Mouse (Mus musculus) heart, postnatal 0 days (tissue): Measurements from ENCODE around the gene Syngr3. TPM values are rescaled to one million over a fixed set of nuclear protein-coding genes. Genes with fewer than 3 reads are reported as not detected.

ENCODE experiments used
- ATAC-seq: fragments of 200-750 bp; cut with Nextera tagmentation; 2 replicates; pipeline ENCODE4 v1.8.0; 2017; ENCODE audit warnings: low read depth, moderate number of reproducible peaks, moderate library complexity; ENCODE audit not compliant: insufficient read depth
- DNase-seq: peaks from one replicate; pipeline ENCODE4 v3.0.0-alpha.2; 2016; ENCODE audit warnings: low spot score
- H3K27ac ChIP-seq: fragments of 300-500 bp; sonication (generic); 2 replicates; pipeline ENCODE4 v1.5.1; 2014; ENCODE audit warnings: low read depth, mild to moderate bottlenecking
- H3K27me3 ChIP-seq: fragments of 300-500 bp; sonication (generic); 2 replicates; pipeline ENCODE4 v1.6.1; 2014; ENCODE audit warnings: low read length, mixed read lengths; ENCODE audit not compliant: control insufficient read depth, insufficient read depth
- H3K36me3 ChIP-seq: fragments of 300-500 bp; sonication (generic); replicated peaks from 2 replicates; pipeline ENCODE4 v1.6.1; 2014; ENCODE audit warnings: low read length, mixed read lengths; ENCODE audit not compliant: control insufficient read depth, insufficient read depth
- H3K4me1 ChIP-seq: fragments of 300-500 bp; sonication (generic); 2 replicates; pipeline ENCODE4 v1.6.1; 2014; ENCODE audit warnings: antibody characterized with exemption; ENCODE audit not compliant: control insufficient read depth, insufficient read depth
- H3K4me2 ChIP-seq: fragments of 300-500 bp; sonication (generic); 2 replicates; pipeline ENCODE4 v1.6.1; 2014; ENCODE audit warnings: low read depth, mild to moderate bottlenecking, low read length, moderate library complexity
- H3K4me3 ChIP-seq: fragments of 300-500 bp; sonication (generic); 2 replicates; pipeline ENCODE4 v1.5.1; 2014; ENCODE audit warnings: low read depth, low read length
- H3K9ac ChIP-seq: fragments of 300-500 bp; sonication (generic); replicated peaks from 2 replicates; pipeline ENCODE4 v1.6.1; 2014; ENCODE audit warnings: low read depth, low read length, mixed read lengths
- H3K9me3 ChIP-seq: fragments of 300-500 bp; sonication (generic); replicated peaks from 2 replicates; pipeline ENCODE4 v1.6.1; 2016; ENCODE audit warnings: low read length; ENCODE audit not compliant: control insufficient read depth
- CTCF ChIP-seq: IDR thresholded peaks from 2 replicates; pipeline ENCODE4 v1.5.1; 2016; ENCODE audit warnings: antibody characterized with exemption, control low read depth, low read depth
- EP300 ChIP-seq: IDR thresholded peaks from 2 replicates; pipeline ENCODE4 v1.6.1; 2016; ENCODE audit warnings: antibody characterized with exemption, low read depth
- WGBS: fragments of 180-500 bp; shearing (Covaris S2); extraction: QIAGEN DNeasy Blood & Tissue Kit; methylation state at CpG from one replicate; pipeline ENCODE4 v1.1.7; 2014; 5-methylcytosine and 5-hydroxymethylcytosine counted together
- polyA plus RNA-seq: library from polyadenylated mRNA; unstranded; fragments of >200 nt; fragmentation: Nextera tagmentation; extraction: Ambion mirVana; gene quantifications from 2 replicates; pipeline ENCODE4 v1.2.1, GENCODE M21; 2015
- total RNA-seq: library from RNA; depleted of rRNA; stranded (reverse); fragments of >200 nt; gene quantifications from 2 replicates; pipeline ENCODE4 v1.2.3, GENCODE M21; 2014; ENCODE audit warnings: low replicate concordance

Syngr3 gene
- total and polyA plus RNA-seq, 2 experiments from 2014 or later = 0.16 TPM; not detected in 1

- Histone ChIP-seq H3K27ac (no peak overlapping the region), H3K4me1 (peaks cover 13% of the 10 kb centered on the region), H3K9me3 (no peaks in the 10 kb centered on the region), H3K4me2 (no peak overlapping the region), H3K4me3 (no peak overlapping the region), H3K36me3 (peaks cover 28% of the 10 kb centered on the region), H3K9ac (no peak overlapping the region), H3K27me3 (no peaks in the 10 kb centered on the region)
- 89% methylated on average over 15 of the region's 15 CpGs for WGBS
- ATAC-seq (no peak), DNase-seq (no peak)
- TF ChIP-seq EP300 (no peak), CTCF (no peak)
Observed at GRCm38 (mm10) chr17:24640581-24640980, 49.2 kb downstream of the Syngr3 start.

GRCm38 (mm10) chr17:24640119-24640518, 49.6 kb downstream of the Syngr3 start:
- TF ChIP-seq CTCF = no peak
- no peak for TF ChIP-seq EP300
- no peak overlapping the region; the same call in 1 of the 2 replicates for H3K9ac ChIP-seq
- 85% methylated on average over 7 of the region's 7 CpGs for WGBS

GRCm38 (mm10) chr17:24639571-24639988, 50.2 kb downstream of the Syngr3 start:
- Histone ChIP-seq H3K27ac (peak overlapping the region; percentile 71), H3K36me3 (peaks cover 28% of the 10 kb centered on the region), H3K4me3 (no peak overlapping the region), H3K9me3 (no peaks in the 10 kb centered on the region), H3K4me2 (no peak overlapping the region), H3K27me3 (no peaks in the 10 kb centered on the region), H3K9ac (no peak overlapping the region), H3K4me1 (peaks cover 14% of the 10 kb centered on the region)
- DNase-seq (no peak), ATAC-seq (no peak)
- TF ChIP-seq CTCF (no peak), EP300 (no peak)
- 73% methylated on average over 5 of the region's 5 CpGs for WGBS

More at GRCm38 (mm10) chr17:24640119-24640518, 49.6 kb downstream of the Syngr3 start:
- H3K36me3 ChIP-seq = peaks cover 28% of the 10 kb centered on the region
- DNase-seq (no peak), ATAC-seq (no peak)
- H3K27ac ChIP-seq = 0 out of 2 replicates have a peak overlapping the region, but pooled peaks have one; percentile 18
- H3K4me3 ChIP-seq = no peak overlapping the region
- no peaks in the 10 kb centered on the region for H3K27me3 ChIP-seq
- no peak overlapping the region for H3K4me2 ChIP-seq
- peaks cover 17% of the 10 kb centered on the region for H3K4me1 ChIP-seq
- H3K9me3 ChIP-seq = no peaks in the 10 kb centered on the region

- H3K4me3 ChIP-seq = no peak overlapping the region
- 69% methylated on average over 9 of the region's 9 CpGs for WGBS
- peak overlapping the region; percentile 71 for H3K27ac ChIP-seq
- H3K9ac ChIP-seq = no peak overlapping the region
- H3K4me1 ChIP-seq = peaks cover 8% of the 10 kb centered on the region
- H3K4me2 ChIP-seq = no peak overlapping the region
- ATAC-seq = peak; percentile 61
- peaks cover 28% of the 10 kb centered on the region for H3K36me3 ChIP-seq
- no peak for TF ChIP-seq CTCF
- TF ChIP-seq EP300 = no peak
- H3K27me3 ChIP-seq = no peaks in the 10 kb centered on the region
- no peaks in the 10 kb centered on the region for H3K9me3 ChIP-seq
- DNase-seq = no peak
Observed at GRCm38 (mm10) chr17:24638840-24639239, 50.9 kb downstream of the Syngr3 start.

GRCm38 (mm10) chr17:24638214-24638613, 51.5 kb downstream of the Syngr3 start:
- Histone ChIP-seq H3K9ac (no peak overlapping the region), H3K9me3 (no peaks in the 10 kb centered on the region), H3K36me3 (peaks cover 28% of the 10 kb centered on the region), H3K27me3 (no peaks in the 10 kb centered on the region), H3K4me1 (peaks cover 9% of the 10 kb centered on the region), H3K4me3 (no peak overlapping the region), H3K4me2 (no peak overlapping the region), H3K27ac (peak overlapping the region; percentile 21; the same call in 1 of the 2 replicates)
- 74% methylated on average over 4 of the region's 4 CpGs for WGBS
- DNase-seq (no peak), ATAC-seq (no peak)
- TF ChIP-seq CTCF (no peak), EP300 (no peak)
